Mouse (Mus musculus) limb, embryonic 15.5 days (tissue): ENCODE results near the gene Slc35a3. TPM values are rescaled to one million over a fixed set of nuclear protein-coding genes. Genes with fewer than 3 reads are reported as not detected.
A peak's percentile ranks its signal among the peaks of the same experiment; 100 is the strongest.
"Not testable (repeated sequence)": the region's sequence is repeated elsewhere in the genome, so short reads cannot be mapped to it uniquely, and the experiment has no call there.

Experiments
- ATAC-seq: fragments of 200-750 bp; cut with Nextera tagmentation; 2 replicates; pipeline ENCODE4 v1.8.0; 2017; ENCODE audit warnings: low read depth, moderate TSS enrichment; ENCODE audit not compliant: insufficient number of reproducible peaks, low FRiP score, low TSS enrichment
- H3K27ac ChIP-seq: fragments of 300-500 bp; sonication (generic); 2 replicates; pipeline ENCODE4 v1.5.1; 2015; ENCODE audit warnings: moderate library complexity, mild to moderate bottlenecking, inconsistent platforms
- H3K27me3 ChIP-seq: fragments of 300-500 bp; sonication (generic); 2 replicates; pipeline ENCODE4 v1.6.1; 2015; ENCODE audit warnings: inconsistent platforms
- H3K36me3 ChIP-seq: fragments of 300-500 bp; sonication (generic); 2 replicates; pipeline ENCODE4 v1.6.1; 2015; ENCODE audit warnings: inconsistent platforms
- H3K4me1 ChIP-seq: fragments of 300-500 bp; sonication (generic); 2 replicates; pipeline ENCODE4 v1.6.1; 2015; ENCODE audit warnings: inconsistent platforms
- H3K4me2 ChIP-seq: fragments of 300-500 bp; sonication (generic); 2 replicates; pipeline ENCODE4 v1.6.1; 2015; ENCODE audit warnings: mild to moderate bottlenecking, inconsistent platforms
- H3K4me3 ChIP-seq: fragments of 300-500 bp; sonication (generic); 2 replicates; pipeline ENCODE4 v1.5.1; 2015; ENCODE audit warnings: mild to moderate bottlenecking, inconsistent platforms
- H3K9ac ChIP-seq: fragments of 300-500 bp; sonication (generic); 2 replicates; pipeline ENCODE4 v1.6.1; 2015; ENCODE audit warnings: inconsistent platforms
- H3K9me3 ChIP-seq: fragments of 300-500 bp; sonication (generic); 2 replicates; pipeline ENCODE4 v1.6.1; 2016; ENCODE audit warnings: inconsistent platforms
- WGBS: fragments of 180-500 bp; shearing (Covaris S2); methylation state at CpG from one replicate; pipeline ENCODE4 v1.1.7; 2015; 5-methylcytosine and 5-hydroxymethylcytosine counted together
- polyA plus RNA-seq: library from polyadenylated mRNA; unstranded; fragments of >200 nt; fragmentation: Nextera tagmentation; extraction: Ambion mirVana; gene quantifications from 2 replicates; pipeline ENCODE4 v1.2.1, GENCODE M21; 2015

Slc35a3 gene
- polyA plus RNA-seq, 1 experiment from 2014 or later = 12.5 TPM

GRCm38 (mm10) chr3:116694955-116695665 lies 17.5 kb downstream of the Slc35a3 start:
- H3K4me3 ChIP-seq = no peak overlapping the region
- H3K9ac ChIP-seq = no peak overlapping the region
- WGBS = 76% methylated on average over 8 of the region's 8 CpGs
- no peak overlapping the region for H3K27ac ChIP-seq
- no peaks in the 10 kb centered on the region for H3K27me3 ChIP-seq
- H3K4me1 ChIP-seq = no peaks in the 10 kb centered on the region
- peaks cover 16% of the 10 kb centered on the region for H3K36me3 ChIP-seq
- H3K4me2 ChIP-seq = no peak overlapping the region
- H3K9me3 ChIP-seq = no peaks in the 10 kb centered on the region
- ATAC-seq = no peak

DNA sequence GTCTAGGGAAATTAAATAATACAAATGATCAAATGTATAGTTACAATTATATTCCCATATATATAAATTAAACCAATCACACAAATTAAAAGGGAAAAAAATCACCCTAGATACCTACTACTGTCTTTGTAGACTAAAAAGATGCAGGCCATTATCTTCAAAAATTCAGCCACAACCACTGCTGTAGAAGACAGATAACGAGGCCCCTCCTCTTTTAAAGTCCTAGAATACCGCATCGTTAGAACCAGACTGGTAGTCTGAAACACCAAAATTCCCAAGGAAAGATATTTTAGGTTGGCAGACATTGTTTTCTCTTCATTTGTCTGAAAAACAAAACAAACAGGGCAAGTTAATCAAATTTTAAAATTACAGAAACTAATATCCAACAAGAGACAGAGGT lies 18.3 kb downstream of the Slc35a3 start:
- Histone ChIP-seq H3K4me1 (no peaks in the 10 kb centered on the region), H3K9ac (no peak overlapping the region), H3K36me3 (peaks cover 13% of the 10 kb centered on the region), H3K27ac (no peak overlapping the region), H3K27me3 (no peaks in the 10 kb centered on the region), H3K9me3 (no peaks in the 10 kb centered on the region), H3K4me3 (no peak overlapping the region), H3K4me2 (no peak overlapping the region)
- WGBS = 86% methylated on average over 3 of the region's 3 CpGs
- no peak for ATAC-seq

GRCm38 (mm10) chr3:116681160-116681559 lies 31.5 kb downstream of the Slc35a3 start, which contains the start of gene Gm43191:
TSS of gene Gm43191 (minus strand) at chr3:116681260.
- no peak within 1 kb of the TSS for H3K4me2 ChIP-seq
- H3K27me3 ChIP-seq = no peaks in the 10 kb centered on the region
- no peaks in the 10 kb centered on the region for H3K4me1 ChIP-seq
- 97% methylated on average over 1 of the region's 1 CpGs for WGBS
- no peak within 1 kb of the TSS for H3K9ac ChIP-seq
- no peak within 1 kb of the TSS for H3K4me3 ChIP-seq
- no peak for ATAC-seq
- peaks cover 22% of the 10 kb centered on the region for H3K36me3 ChIP-seq
- H3K27ac ChIP-seq = no peak within 1 kb of the TSS
- no peaks in the 10 kb centered on the region for H3K9me3 ChIP-seq

GRCm38 (mm10) chr3:116664281-116664680 lies 48.4 kb downstream of the Slc35a3 start:
- 88% methylated on average over 9 of the region's 9 CpGs for WGBS
- H3K36me3 ChIP-seq, H3K27me3 ChIP-seq, H3K27ac ChIP-seq, H3K4me2 ChIP-seq, H3K9me3 ChIP-seq, H3K9ac ChIP-seq, ATAC-seq, H3K4me1 ChIP-seq, H3K4me3 ChIP-seq: not testable (repeated sequence)

GRCm38 (mm10) chr3:116662463-116662863 lies 50.2 kb downstream of the Slc35a3 start, which contains the start of gene Mfsd14a:
TSS of gene Mfsd14a (minus strand) at chr3:116662677.
- WGBS = under 1% methylated on average over 39 of the region's 39 CpGs
- Histone ChIP-seq H3K27me3 (no peaks in the 10 kb centered on the region), H3K4me1 (peaks cover 8% of the 10 kb centered on the region), H3K36me3 (no peaks in the 10 kb centered on the region), H3K4me2 (peak within 1 kb of the TSS; percentile 57), H3K4me3 (peak within 1 kb of the TSS; percentile 97), H3K27ac (peak within 1 kb of the TSS; percentile 95), H3K9me3 (no peaks in the 10 kb centered on the region), H3K9ac (peak within 1 kb of the TSS; percentile 95)
- peak; percentile 99 for ATAC-seq

- Histone ChIP-seq H3K4me1 (peaks cover 8% of the 10 kb centered on the region), H3K27ac (peak overlapping the region; percentile 95), H3K9ac (peak overlapping the region; percentile 95), H3K4me3 (peak overlapping the region; percentile 97), H3K27me3 (no peaks in the 10 kb centered on the region), H3K4me2 (peak overlapping the region; percentile 57), H3K36me3 (no peaks in the 10 kb centered on the region), H3K9me3 (no peaks in the 10 kb centered on the region)
- WGBS = under 1% methylated on average over 67 of the region's 68 CpGs
- ATAC-seq = peak; percentile 86
Measured at GRCm38 (mm10) chr3:116661870-116662414, 50.7 kb downstream of the Slc35a3 start.

- Histone ChIP-seq H3K4me2 (peak overlapping the region; percentile 57), H3K36me3 (no peaks in the 10 kb centered on the region), H3K27me3 (no peaks in the 10 kb centered on the region), H3K9ac (peak overlapping the region; percentile 95), H3K9me3 (no peaks in the 10 kb centered on the region), H3K4me3 (peak overlapping the region; percentile 97), H3K27ac (peak overlapping the region; percentile 95), H3K4me1 (peaks cover 8% of the 10 kb centered on the region)
- 3% methylated on average over 16 of the region's 16 CpGs for WGBS
- no peak for ATAC-seq
Measured at GRCm38 (mm10) chr3:116661288-116661869, 51.3 kb downstream of the Slc35a3 start.

GRCm38 (mm10) chr3:116659856-116660430 lies 52.7 kb downstream of the Slc35a3 start:
- no peaks in the 10 kb centered on the region for H3K27me3 ChIP-seq
- 79% methylated on average over 13 of the region's 13 CpGs for WGBS
- H3K4me3 ChIP-seq = no peak overlapping the region
- H3K36me3 ChIP-seq = no peaks in the 10 kb centered on the region
- H3K27ac ChIP-seq = no peak overlapping the region
- H3K9me3 ChIP-seq = no peaks in the 10 kb centered on the region
- peaks cover 8% of the 10 kb centered on the region for H3K4me1 ChIP-seq
- no peak overlapping the region for H3K4me2 ChIP-seq
- no peak overlapping the region for H3K9ac ChIP-seq
- no peak for ATAC-seq

DNA sequence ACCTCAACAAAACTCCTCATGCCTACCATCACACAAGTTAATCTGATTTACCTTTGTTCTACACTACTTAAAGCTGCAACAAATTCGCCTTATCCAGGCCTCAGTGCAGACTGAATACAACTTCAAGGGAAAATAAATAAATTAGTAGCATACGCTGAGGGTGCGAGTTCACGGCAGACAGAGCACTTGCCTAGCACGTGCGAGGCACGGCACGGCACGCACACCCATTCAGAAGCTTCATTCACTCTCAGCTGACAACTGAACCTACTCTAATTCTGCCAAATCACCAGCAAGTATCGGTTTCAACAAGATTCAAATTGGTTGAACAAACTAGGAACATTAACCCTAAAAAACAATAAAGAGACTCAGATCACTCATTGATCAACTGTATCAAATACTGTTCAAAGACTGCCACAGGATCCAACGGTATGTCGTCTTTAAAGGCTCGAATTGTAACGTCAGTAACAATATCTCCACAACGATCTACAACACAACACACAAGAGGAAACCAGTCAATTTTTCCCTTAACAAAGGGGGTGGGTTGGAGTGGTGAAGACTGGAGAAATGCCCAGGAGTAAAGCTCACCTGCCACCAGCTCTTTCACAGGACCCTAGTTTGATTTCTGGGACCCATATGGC lies 53.6 kb downstream of the Slc35a3 start:
- Histone ChIP-seq H3K4me2 (no peak overlapping the region), H3K27me3 (no peaks in the 10 kb centered on the region), H3K36me3 (no peaks in the 10 kb centered on the region), H3K9ac (no peak overlapping the region), H3K4me1 (peaks cover 8% of the 10 kb centered on the region), H3K27ac (no peak overlapping the region), H3K4me3 (no peak overlapping the region), H3K9me3 (no peaks in the 10 kb centered on the region)
- ATAC-seq = no peak
- 60% methylated on average over 15 of the region's 15 CpGs for WGBS

DNA sequence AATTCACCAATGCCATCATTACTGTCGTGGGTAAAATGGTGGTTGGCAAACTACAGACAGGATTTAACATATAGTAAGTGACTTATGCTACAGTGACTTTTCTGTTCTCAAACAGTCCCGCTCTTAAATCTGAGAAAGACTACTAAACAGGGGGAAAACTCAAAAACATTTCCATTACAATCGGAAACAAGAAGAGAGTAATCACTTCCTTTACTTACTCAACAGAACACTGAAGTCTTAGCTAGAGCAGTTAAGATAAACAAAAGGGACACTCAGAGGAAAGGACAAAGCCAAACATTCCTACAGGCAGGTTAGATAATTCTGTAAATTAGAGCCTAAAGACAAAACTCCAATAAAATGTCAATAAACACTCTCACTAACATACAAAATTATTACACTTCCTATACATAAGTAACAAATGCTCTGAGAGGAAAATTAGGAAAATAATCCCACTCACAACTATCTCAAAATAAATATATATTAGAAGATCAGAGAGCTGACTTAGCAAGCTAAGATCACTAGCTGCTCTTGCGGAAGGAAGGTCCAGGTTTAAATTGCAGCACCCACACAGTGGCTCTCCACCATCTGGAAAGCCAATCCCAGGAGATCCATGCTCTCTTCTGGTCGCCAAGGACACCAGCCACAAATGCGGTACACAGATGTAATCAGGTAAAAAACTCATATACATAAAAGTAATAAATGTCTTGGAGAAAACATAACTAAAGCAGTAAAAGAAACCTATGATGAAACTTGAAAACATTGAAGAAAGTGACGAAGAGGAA lies 56.3 kb downstream of the Slc35a3 start:
- Histone ChIP-seq H3K9ac (no peak overlapping the region), H3K36me3 (no peaks in the 10 kb centered on the region), H3K27ac (no peak overlapping the region), H3K4me1 (peaks cover 11% of the 10 kb centered on the region), H3K9me3 (no peaks in the 10 kb centered on the region), H3K4me2 (no peak overlapping the region), H3K27me3 (no peaks in the 10 kb centered on the region), H3K4me3 (no peak overlapping the region)
- 77% methylated on average over 7 of the region's 7 CpGs for WGBS
- ATAC-seq = no peak

GRCm38 (mm10) chr3:116654051-116654450 lies 58.6 kb downstream of the Slc35a3 start:
- H3K9me3 ChIP-seq, H3K9ac ChIP-seq, ATAC-seq: not testable (repeated sequence)

More at GRCm38 (mm10) chr3:116654051-116654450, 58.6 kb downstream of the Slc35a3 start:
- H3K4me3 ChIP-seq, H3K27me3 ChIP-seq, H3K27ac ChIP-seq, H3K4me1 ChIP-seq, H3K4me2 ChIP-seq: not testable (repeated sequence)
- peaks cover 14% of the 10 kb centered on the region for H3K36me3 ChIP-seq
- 95% methylated on average over 11 of the region's 11 CpGs for WGBS
